Mouse (Mus musculus) left cerebral cortex, adult 18-20 months (tissue): ENCODE results near the gene Sipa1l2. TPM values are rescaled to one million over a fixed set of nuclear protein-coding genes. Genes with fewer than 3 reads are reported as not detected.
A peak's percentile ranks its signal among the peaks of the same experiment; 100 is the strongest.
"Not testable (repeated sequence)": the region's sequence is repeated elsewhere in the genome, so short reads cannot be mapped to it uniquely, and the experiment has no call there.

Experiments
- DNase-seq, 2 experiments: peaks; one replicate each; pipeline ENCODE4 v3.0.0; 2021 to 2022; ENCODE audit warnings: low spot score in 2 of 2, mixed read lengths in 1 of 2
- total RNA-seq, 2 experiments: library from RNA; stranded (reverse); gene quantifications; 2 replicates each; pipeline ENCODE4 v1.2.3; 2021

Gene Sipa1l2
- total RNA-seq, 2 experiments from 2014 or later = 42.4 to 43.1 TPM

DNA sequence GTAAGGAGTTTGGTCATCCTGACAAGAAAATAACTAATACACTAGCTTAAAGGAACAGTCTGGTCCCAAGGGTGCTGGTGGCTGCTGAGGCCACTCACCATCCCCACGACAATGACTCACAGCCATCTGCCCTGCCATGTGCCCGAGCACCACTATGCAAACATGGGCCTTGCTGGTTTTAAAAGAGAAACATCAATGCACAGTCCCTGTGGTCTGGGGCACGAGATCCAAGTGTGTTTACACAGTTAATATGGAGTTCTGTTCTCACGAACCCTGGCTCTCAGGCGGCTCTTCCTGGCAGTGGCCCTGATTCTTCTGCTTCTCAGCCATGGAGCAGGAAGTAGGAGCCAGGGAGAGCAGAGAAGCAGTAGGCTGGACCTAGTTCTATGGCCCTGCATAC is 159.0 kb downstream of the Sipa1l2 start:
- DNase-seq = no peak

DNA sequence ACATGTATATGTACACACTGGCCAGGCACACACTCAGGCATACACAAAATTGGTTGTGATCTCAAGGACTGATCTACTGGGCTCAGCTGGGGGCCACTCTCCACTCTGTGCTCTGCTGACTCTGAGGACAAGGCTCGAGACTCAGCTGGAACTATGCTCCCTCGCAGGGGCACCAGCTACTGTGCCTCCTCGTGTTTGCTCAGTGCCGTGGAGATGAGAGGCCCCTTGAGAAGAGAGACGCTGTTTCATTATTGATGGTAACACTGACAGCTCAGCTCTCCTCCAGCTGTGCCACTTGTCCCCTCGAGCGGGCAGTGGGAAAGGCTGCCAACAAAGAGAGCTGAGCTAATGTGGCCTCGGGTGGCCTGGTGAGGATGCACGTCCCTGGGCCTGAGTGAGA is 161.9 kb downstream of the Sipa1l2 start:
- no peak for DNase-seq

DNA sequence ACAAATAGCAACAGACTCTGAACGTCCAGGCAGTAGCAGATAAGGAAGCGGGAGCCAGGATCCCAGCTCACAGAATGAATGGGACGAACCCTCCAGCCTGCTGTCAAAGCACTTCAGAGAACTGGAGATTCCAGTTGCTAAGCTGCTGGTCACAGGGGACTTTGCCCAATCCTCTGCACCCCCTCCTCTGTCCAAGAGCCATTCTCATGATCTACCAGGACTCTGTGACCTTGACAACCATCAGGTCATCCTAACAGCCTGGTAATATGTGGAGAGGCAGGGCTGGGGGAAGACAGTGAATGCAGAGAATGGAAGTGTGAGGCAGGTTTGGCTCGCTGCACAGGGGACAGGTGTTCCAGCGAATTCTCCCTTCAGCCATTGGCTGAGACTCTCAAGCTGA is 163.2 kb downstream of the Sipa1l2 start:
- no peak for DNase-seq

DNA sequence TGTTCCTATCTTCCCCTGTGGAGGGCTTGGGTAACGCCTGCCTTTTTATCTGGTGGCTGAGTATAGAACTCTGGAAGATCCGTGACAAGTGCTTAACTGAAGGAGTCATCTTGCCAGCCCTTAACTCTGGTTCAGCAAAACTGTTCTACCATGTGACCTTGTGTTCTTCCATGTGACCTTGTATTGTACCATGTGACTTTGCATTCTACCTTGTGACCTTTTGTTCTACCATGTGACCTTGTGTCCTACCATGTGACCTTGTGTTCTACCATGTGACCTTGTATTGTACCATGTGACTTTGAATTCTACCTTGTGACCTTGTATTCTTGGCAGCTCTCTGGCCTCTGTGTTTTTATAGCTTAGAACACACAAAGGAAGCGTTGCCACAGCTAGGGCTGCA is 168.3 kb downstream of the Sipa1l2 start:
- no peak for DNase-seq

DNA sequence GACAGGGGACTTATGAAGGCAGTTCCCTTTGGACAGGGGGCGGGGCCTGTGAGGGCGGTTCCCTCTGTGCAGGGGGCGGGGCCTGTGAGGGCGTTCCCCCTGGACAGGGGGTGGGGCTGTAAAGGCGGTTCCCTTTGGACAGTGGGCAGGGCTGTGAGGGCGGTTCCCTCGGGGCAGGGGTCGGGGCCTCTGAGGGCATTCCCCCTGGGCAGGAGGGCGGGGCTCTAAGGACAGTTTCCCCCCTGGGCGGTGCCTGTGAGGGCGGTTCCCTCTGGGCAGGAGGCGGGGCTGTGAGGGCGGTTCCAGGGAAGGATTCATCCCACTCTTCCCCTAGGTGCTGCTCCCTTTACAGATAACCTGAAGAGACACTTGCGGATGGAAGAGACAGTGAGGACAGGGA is 171.6 kb downstream of the Sipa1l2 start:
- no peak for DNase-seq

DNA sequence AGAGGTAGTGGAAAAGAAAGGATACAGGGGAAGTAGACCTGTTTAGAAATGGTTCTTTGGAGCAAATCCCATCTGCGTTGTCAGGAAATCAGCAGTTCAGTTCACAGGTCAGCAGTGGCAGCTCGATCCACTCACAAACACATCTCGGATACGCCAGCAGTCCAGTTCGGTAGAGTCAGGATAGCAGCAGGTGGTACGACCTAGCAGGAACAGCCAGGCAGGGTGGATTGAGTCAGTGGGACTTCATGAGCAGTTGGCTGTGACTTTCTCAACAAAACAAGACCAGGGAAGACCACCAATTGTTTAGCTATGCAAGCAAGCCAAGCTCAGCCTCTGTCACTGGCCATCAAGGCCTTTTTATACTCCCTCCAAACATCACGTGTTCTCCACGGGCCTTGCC is 173.9 kb downstream of the Sipa1l2 start:
- not testable (repeated sequence) for DNase-seq

DNA sequence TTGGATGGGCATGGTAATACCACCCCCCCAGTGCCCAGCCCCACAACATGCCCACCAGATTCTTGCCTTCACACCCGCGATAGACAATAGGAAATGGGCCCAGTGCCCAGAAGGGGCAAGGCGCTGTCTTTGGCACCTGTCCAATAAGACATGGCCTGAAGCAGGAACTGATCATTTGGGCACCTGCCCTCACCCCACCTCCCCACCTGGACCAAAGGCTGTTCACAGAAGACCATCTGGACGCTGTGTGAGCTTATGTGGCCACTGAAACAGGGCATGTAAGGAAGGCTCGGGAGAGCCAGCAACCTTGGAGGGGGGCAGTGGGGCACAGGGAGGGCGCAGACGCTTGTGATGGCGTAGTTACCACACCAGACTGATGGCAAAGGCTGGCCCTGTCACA is 174.6 kb downstream of the Sipa1l2 start:
- no peak for DNase-seq

DNA sequence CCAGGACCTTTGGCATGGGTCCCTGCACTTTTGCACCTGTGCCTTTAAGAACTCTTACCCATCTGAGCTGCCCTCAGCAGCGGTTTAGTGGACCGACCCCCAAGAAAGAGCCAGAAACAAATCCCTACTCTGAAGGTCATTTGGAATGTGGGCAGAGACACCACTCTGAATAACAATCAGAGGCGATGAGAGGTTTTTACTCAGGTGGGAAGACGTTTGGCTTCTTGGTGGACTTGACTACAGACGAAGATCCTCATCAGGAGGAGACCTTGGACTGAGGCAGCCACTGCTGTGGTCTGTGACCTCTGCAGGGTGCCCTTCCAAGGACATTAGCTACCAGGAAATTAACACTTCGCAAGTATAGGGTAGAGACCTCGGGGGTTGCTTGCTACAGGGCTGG is 177.9 kb downstream of the Sipa1l2 start:
- DNase-seq = no peak

DNA sequence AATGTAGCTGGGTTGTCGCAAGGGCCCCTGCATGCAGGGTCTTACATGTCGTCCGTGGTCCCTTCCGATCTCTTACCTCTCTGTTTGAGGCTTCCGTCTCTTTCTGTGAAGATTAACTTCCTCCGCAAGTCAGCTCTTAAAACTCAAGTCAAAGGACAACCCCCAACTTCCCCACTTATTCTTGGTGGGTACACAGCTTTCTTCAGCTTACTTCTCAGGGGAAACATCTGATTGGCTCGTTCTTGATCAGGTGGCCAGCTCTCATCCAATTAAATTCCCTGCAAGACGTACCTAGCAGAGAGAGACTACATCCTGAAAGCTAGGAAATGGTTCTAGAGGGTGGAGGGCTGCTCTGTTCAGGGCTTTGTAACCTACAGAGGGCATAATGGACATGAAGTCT is 178.3 kb downstream of the Sipa1l2 start:
- no peak for DNase-seq

DNA sequence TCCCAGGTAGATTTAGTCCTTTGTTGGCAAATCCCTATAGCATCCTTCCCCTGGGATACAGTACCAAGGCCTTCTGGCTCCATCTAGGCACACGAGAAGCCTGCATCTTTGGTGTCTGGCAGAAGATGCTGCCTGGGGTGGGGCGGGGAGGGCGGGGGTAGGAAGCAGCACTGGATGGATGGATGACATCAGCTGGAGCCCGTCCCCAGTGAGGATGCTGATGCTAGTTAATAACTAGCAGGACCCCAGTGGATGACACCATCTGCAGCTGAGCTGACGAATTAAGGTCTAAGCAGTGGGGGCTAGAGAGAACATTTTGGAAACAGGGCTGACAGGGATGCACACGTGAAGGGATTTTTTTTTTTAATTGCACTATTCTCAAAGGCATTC is 179.1 kb downstream of the Sipa1l2 start:
- DNase-seq = no peak

DNA sequence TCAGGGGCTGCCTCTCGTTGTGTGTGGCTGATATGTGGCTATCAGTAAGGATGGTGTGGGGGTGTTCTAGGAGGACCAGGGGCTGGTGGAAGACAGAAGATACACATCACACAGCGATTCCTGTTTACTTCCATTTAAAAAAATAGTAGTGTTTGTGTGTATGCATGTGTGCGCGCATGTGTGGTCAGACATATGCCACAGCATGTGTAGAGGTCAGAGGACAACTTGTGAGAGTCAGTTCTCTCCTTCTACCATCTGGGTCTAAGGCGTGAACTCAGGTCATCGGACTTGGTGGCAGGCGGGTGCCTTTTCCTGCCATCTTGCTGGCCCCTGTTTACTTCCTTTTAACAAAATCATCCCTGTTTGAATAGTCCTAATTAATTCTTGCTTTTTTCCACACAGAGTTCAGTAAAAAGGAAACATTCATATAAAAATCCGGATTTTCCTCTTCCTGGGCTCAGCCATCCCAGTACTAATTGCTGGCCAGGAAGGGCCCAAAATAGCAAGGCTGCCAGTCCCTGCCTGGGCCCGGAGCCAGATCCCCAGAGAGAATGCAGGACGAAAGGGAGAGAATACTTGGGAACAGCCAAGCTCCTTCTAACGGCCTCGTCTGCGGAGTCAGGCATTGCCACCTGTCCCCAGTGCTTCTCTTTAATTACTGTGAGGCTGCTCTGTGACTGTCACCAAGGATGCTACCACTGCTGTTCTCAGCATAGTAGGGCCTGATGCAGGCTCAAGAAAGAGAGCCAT is 179.7 kb downstream of the Sipa1l2 start:
- DNase-seq = peak; percentile 80 to 89

DNA sequence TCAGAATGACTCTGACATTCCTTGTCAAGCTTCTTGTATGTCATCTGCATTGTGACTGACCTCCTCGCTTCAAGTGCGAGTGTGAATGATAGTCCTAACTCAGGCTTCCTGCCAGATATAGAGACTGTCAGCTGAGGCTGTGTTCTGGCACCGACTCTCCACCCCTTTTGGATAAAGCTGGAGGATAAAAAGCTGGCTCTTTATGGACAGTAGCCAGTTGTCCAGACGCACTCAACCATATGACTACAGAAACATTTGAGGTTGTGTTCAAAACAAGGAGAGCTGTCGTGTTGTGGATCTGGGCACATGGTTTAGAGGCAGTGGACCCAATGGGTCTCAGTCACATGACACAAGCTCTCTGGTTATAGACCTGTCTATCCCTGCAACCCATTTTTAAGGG is 180.3 kb downstream of the Sipa1l2 start:
- DNase-seq = peak; percentile 15 to 37

DNA sequence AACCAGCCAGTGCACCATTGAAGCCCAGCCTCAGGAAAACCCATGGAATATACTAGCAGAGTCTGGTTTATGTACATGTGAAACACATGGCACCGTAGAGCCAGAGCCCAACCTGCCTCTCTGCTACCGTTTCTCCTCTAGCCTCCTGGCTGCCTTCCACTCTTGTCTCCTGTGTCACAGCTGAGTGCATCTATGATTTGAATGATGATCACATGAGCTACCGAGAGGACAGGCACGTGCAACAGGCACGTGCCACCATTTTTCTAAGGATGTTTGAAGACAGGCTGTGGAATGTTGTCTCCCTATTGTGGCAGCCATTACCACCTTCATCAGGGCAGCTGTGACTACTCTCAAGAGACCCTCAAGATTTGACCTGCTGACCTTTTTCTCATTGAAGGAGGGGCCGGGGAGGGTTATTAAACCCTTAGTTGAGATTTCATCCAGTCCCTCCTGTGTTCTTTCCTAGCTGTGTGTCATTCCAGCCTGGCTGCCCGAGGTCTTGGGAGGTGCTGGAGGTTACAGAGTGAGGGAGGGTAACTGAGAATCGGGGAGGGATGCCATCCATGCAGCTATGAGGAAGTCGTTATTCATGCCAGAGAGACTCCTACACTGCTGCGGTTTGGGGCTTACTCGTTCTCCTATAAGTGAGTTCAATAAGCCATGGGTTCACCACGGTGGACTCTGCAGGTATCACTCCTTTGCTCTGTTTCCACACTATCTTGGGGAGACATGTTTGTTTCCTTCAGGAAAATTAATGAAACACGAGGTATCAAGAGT is 181.0 kb downstream of the Sipa1l2 start:
- DNase-seq = no peak

DNA sequence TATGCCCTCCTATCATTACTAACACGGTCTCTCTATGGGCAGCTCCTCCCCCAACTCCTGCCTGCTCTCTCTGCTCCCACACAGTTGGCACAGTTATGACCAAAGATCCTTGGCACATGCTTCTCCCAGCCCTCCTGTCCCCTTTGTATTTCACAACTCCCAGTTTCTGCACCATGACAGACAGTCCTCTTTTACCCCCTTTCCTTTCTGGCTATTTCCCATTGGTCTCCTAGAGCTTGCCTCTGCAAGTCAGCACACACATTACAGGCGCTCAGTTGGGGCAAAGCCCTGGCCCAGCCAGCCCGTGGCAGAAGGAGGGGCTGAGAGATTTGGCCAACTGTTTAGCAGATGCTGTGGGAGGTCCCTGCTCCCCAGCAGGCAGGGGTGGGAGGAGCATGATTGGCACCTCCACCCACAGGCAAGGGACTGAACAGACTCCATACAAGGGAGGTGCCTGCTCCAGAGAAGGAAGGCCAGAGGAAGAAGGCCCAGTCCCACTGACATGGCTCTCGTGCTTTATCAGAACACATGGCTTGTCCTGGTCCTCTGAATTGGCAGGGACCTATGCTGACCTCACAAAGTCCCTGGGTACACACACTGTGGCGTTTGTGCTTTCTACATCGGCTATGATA is 184.0 kb downstream of the Sipa1l2 start:
- peak; percentile 57 to 69 for DNase-seq

DNA sequence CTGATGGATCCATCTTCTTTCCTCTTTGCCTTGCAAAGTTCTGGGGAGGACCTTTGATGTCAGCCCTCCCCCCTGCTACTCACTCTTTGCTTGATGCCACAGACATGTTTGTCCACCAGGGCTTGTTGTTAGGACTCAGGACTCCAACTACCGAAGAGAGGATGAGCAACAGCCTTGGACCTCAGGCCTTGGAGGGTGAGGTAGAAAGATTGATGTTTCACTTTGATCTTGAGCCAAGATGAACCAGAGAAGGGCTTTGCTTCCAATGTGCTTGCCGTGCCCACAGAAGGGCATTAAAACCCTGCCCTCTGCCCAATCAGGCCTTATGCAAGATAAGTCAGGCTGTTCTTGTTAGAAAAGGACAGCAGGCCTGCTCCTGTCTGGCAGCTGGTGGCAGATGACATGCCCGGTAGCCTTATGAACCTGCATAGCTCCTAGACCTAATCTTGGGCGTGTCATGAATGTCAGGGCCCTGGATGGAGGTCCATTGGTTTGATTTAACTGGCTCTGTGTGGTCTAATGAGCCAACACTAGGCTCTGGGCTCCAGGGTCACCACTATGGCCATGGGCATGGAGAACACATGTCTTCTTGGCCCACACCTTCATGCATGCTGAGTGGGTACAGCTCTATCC is 184.9 kb downstream of the Sipa1l2 start:
- DNase-seq = no peak

DNA sequence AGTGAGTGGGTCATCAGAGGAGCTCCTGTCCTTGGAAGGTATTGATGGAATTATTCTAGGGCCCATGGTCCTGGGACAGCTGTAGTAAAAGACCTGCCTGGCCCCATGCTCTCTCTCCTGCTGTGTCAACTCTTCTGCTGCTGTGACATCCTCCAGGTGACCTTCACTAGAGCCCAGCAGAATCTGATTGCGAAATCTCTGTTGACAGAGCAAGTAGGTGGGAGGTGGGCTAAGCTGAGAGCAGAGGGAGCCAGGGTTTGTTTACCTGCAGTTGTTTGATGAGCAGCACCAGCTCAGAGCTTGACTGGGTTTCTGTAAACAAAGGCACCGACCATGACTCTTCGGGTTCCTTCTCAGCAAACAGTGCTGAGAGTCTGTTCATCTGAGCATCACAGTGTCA is 187.9 kb downstream of the Sipa1l2 start:
- no peak for DNase-seq

DNA sequence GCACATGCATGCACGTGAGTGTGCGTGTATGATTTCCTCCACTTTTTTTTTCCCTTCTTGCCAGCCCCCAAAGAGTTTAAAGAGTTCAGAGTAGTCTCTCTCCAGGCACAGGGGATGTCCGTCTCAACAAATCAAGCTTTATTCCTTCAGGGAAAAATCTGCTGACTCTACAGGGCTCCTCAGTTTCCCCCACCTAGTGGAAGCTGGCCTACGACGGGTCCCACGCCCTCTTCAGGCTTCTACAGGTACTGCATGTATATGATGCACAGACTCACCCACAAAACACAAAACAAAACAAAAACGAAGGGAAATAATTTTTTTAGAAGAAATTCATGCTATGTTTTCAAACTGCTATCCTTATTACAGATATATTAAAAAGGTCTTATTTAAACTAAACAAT is 189.7 kb downstream of the Sipa1l2 start:
- no peak for DNase-seq

DNA sequence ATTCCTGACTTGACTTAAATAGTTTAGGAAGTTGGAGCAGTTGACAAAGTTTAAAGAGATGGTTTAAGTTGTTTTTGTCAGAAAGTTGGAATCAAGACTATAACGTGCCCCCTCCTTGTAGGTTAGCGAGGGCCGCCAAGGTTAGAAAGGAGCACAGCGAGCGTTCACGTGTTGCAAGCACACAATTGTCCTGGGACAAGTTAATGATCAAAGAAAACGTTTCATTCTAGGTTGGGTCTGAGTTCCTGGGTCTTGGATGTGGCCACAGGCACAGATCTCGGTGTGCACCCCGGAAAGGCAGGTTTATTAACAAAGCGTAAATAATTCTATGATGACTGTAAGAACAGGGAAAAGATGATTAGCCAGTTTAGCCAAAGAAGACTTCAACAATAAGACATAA is 190.5 kb downstream of the Sipa1l2 start:
- no peak for DNase-seq

DNA sequence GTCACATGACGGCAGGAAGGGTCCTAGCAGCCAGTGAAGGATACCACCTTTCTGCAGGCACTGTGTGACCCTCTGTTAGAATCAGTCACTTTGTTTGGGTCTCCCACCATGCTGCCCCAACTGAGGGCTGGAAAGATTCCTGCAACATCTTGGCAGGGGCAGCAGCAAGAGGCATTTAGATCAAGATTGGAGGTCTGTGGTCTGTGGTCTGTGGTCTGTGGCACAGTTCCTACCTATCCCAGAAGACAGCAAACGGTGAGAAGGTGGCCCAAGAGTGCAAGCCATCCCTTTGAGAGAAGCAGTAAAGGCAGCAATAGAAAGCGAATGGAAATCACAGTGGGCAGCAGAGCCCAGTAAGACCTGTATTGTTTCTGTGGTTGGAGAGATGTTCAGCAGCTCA is 191.9 kb downstream of the Sipa1l2 start:
- no peak for DNase-seq

DNA sequence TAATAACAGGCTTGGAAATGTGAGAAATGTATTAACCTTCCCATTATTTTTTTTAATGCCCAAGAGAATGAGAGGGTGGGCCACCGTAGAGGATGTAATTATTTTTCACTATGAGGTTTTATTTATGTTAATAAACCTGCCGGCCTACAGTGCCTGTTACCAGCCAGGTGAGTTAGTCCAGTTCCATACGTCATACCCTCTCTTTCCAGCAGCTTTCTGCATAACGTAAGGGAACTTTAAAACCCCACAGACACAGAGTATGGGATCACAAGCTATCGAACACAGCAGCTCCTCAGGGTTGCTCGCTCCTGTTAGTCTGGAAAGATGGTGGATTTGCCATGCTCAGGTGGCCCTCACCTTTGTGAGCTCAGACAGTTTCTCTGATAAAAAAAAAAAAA is 193.2 kb downstream of the Sipa1l2 start:
- DNase-seq = no peak

DNA sequence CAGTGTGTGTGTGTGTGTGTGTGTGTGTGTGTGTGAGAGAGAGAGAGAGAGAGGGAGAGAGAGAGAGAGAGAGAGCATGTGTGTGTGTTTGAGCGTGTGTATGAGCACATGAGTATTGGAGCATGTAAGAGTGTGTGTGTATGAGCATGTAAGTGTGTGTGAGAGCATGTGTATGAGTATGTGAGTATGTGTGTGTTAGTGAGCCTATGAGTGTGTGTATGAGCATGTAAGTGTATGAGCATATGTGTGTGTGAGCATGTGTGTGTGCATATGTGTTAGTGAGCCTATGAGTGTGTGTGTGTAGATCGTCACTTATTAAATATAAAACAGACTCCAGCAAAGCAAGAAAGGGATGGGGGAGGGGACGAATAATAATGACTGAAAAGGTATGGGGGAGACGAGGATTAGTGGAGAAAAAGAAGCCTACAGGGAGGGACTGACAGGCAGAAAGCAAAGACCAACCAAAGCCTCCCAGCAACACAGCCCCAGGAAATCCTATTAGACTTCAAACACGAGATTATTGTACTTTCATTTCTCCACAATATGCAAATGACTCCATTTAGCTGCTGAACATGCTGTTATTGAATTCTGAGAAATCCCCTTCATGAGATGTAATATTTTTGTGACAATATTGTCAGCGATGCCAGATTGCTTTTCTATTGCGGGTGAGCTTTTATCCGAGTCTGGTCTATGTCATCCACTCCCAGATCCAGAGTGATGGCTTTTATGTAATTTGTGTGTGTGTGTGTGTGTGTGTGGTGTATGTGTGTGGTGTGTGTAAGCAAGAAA is 193.8 kb downstream of the Sipa1l2 start:
- DNase-seq = no peak
